Mouse (Mus musculus) CD8-positive naive resting alpha-beta T cell, adult 2 months (primary cell): ENCODE results near the gene Herpud2.
A peak's percentile ranks its signal among the peaks of the same experiment; 100 is the strongest.
"Not testable (repeated sequence)": the region's sequence is repeated elsewhere in the genome, so short reads cannot be mapped to it uniquely, and the experiment has no call there.

Experiments used
- DNase-seq, 2 experiments: peaks; one replicate each; pipeline ENCODE4 v3.0.0; 2022; ENCODE audit warnings: low read depth in 2 of 2, low spot score in 2 of 2

Gene Herpud2

DNA sequence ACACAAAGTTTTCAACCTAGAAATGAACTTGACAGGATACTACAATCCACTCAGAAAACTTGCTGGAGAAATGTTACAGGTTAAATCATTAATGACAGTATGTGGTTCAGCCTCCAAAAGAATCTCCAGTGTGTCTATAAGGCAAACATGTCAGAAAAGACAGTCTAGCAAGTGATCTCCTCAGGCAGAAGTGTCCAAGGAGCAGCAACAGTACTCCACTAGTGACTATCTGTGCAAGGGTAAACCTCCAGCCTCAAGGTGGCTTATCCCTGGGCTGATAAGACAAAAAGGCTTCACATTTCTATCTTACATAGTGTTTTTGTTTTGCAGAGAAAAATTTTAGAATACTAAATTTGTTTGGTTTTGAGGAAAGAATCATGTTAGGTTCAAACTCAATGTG lies 2.9 kb downstream of the Herpud2 start:
- no peak for DNase-seq

DNA sequence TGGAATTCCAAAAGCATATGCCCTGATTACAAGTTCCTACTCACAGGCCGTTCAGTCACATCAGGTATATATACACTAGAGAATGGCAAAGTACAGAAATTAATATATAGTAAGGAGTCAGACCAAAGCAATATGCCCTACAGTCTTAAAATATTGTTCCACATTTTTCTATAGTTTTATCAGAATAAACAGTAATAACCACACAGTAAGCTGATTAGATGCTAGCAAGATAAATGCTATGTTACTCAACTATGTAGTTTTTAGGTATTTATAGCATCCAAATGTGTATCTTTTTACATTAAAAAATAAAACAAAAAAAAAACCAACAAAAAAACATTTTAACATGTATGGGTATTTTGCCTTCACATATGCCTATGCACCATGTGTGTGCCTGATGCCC lies 5.7 kb downstream of the Herpud2 start:
- no peak for DNase-seq

DNA sequence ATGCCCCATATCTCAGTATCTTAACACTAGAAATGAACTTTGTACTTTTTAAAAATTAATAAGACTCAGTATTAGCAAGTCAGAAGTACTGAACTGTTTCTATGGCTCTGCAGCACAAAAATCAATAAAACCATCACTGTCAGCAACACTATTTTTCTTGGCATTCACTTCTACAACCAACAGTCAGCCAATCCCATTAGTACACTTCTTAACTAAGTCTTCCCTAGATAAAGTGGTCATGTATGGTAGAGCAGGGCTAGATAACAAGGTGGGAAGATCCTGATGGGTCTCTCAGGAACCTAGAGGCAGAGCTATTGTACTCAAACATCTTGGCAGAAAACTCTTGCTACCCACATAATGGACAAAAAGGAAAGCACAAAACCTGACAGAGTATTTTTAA lies 7.7 kb downstream of the Herpud2 start:
- DNase-seq, result no peak

DNA sequence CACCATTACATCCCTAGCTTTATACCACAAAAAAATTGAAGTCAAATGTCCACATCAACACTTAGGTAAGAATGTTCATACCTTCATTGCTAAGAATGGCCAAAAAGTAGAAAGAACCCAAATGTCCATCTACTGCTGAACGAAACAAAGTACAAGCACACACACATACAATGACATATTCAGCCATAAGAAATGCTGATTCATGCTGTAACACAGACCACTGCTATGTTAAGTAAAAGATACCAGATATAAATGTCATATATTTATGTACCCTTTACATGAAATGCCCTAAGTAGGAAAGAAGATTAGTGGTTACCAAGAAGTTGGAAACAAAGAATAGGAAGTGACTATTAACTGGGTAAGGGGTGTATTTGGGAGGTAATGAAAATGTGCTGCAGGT lies 8.6 kb downstream of the Herpud2 start:
- no peak for DNase-seq

DNA sequence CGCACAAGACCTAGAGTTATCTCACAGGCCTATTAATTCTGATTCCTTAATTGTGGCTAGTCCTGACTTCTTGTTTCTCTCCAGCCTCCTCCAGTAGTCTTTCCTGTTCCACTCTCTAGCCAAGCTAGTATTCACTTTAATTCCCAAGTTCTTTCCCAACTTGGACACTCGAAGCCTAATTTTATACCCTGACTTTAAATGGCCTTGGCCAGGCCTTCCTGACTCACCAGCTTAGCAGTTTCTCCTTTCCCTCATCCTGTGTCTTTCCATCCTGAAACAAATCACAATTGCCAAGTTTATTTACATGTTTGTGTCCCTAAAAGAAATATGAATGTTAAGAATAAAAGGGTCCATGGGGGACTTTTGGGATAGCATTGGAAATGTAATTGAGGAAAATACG lies 9.6 kb downstream of the Herpud2 start:
- DNase-seq, result no peak

DNA sequence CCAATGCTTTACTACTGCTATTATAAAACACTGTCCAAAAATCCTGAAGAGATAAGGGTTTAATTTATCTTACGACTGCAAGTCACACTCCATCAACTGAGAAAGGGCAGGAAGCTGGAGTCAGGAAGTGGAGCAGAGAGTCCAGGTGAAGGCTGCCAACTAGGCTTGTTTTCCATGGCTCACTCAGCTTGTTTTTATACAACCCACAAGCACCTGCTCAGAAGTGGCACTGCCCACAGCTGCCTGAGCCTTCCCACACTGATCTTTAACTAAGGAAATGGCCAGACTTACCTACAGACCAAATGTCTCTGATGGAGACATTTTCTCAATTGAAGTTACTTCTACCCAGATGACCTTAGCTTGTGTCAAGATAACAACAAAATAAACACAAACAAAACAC lies 11.3 kb downstream of the Herpud2 start:
- no peak for DNase-seq

DNA sequence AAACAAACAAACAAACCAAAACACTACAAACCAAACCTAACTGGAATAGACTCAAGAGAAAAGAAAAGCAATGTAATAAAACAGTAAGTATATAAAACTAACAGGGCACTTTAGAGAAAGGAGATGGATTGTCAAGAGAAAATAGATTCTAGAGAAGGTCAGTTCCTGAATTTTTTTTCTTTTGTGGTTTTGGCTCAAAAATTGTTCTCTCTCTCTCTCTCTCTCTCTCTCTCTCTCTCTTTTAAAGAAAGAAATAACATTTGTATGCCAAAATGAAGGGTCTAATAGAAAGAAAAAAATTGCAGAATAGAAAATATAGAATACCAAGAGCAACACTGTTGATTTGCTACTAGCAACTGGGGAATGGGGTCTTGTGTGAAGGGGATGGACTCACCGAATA lies 12.7 kb downstream of the Herpud2 start:
- no peak for DNase-seq

DNA sequence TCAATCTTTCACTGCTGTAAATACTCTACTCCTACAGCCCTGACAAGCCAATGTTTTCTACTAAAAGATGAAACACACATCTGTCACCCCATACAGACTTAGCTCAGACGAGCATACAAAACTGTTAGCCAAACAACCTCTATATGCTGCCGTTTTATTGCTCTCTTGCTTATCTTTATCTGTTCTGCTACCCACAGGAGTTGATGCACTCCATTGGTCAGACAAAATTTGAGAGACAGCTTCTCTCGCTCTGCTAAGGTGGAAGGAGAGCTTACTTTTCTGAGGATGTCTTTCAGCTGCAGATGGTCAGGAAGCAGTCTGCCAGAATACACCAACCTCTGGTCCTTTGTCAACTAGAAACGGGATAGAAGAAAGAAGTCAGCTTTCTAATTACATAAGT lies 18.7 kb downstream of the Herpud2 start:
- DNase-seq, result no peak

DNA sequence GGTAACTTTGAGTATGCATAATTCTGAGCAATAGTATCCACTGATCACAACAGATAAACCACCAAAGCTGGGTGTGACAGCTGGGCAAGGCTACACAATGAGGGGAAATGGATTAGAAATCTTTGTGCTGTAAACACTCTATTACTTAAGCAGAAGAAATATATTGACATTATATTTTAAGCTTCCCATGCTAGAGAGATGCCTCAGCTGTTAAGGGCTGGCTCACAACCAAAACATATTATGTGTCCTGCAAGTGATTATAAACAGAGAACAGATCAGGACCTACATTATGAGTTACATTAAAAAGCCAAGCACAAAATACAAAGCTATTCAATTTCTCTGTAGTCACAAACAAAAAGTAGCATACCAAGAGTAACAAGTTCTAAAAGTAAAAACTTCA lies 19.4 kb downstream of the Herpud2 start:
- no peak for DNase-seq

DNA sequence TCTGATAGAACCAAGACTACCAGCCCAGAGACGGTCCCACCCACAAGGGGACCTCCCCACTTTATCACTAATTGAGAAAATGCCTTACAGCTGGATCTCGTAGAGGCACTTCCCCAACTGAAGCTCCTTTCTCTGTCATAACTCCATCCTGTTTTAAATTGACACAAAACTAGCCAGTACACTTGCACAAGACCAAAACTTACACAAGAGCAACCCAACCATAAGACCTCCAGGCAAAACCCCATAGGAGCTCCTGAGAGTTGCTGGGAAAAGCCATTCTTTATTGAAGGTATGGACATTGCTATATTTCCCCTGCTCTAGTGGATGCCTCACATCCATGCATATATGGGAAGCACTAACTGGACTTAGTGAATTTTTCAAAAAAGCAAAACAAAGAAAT lies 27.6 kb downstream of the Herpud2 start:
- DNase-seq, result no peak

DNA sequence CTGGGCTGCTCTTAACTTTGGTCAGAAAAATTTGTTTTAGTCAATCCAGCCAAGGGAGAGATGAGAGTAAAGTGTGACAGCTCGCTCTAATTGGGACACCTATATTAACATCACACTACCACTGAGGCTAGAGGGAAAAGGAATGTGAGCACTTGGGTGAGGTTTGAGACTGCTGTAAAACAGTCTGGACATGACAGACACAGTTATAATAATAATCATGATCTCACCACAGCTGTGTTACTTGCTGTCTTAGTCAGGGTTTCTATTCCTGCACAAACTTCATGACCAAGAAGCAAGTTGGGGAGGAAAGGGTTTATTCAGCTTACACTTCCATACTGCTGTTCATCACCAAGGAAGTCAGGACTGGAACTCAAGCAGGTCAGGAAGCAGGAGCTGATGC lies 28.0 kb downstream of the Herpud2 start:
- not testable (repeated sequence) for DNase-seq

DNA sequence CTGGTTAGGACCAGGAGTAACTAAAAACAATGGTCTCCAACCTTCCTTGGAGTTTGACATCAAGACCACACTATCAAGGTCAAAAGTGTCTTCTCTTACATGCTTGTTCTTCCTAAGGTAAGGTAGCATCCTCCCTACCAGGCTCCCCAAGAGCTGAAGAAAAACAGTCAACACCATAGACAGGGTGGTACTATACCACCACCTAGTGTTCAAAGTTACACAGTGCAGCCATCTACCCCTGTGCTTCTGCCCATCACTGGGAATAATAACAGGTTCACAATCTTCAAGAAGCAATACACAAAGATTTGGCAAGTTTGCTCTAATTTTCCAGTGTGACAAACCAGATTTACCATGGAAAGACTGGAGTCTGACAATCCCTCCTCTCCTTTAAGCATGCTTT lies 47.0 kb downstream of the Herpud2 start:
- DNase-seq, result peak; percentile 15 to 39

DNA sequence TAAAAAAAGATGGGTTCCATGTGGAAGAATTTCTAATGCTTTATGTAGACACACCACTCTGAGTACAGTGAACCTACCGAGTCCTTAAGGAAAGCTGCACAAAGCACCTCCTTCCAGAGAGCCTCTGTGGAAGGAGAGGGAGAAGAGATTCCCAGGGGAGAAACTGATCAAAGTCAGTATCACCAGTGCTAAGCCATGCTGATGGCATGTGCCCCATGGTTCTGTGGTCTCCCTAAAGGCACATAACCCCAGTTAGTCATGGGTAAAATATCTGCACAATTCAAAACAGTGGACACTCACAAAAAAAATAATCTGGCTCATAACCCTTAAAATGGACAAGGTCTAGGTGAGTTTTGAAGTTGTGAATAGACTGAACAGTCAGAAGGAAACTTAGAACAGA lies 48.7 kb downstream of the Herpud2 start:
- no peak for DNase-seq

DNA sequence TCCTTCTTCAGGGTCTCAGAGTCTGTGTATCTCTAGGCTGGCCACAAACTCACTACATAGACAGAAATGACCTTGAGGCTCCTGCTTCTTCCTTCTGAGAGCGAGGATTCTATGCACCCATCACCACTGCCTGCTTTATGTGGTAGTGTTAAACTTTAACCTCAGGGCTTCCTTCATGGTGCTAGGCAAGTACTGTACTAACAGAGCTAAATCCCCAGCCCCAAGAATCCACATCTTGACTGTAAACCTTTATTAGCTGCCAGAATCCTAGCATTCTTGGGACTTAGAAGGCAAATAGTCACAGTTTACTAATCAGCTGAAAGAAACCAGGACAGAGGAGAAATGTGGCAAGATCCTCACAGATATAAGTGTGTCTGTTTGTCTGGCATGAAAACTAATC lies 60.8 kb downstream of the Herpud2 start:
- DNase-seq, result no peak

DNA sequence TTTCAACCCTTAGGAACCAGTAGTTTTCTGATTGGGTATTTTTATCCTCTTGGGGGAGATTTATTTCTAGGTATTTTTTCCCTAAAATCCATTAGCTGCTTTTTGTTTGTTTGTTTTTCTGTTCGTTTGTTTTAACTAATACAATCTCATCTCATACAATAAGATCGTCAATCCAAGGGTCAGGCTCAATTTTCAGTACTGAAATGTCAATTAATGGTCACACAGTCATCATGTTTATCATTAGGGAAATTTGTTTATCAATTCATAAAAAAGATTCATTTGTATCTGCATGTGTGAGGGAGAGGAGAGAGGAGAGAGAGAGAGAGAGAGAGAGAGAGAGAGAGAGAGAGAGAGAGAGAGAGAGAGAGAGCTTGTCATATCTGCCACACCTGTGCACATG lies 62.5 kb downstream of the Herpud2 start, which contains the start of gene Gm10181:
Gene Gm10181 (plus strand): TSS at position 301 of the 400 bp plus-strand sequence.
- no peak for DNase-seq

DNA sequence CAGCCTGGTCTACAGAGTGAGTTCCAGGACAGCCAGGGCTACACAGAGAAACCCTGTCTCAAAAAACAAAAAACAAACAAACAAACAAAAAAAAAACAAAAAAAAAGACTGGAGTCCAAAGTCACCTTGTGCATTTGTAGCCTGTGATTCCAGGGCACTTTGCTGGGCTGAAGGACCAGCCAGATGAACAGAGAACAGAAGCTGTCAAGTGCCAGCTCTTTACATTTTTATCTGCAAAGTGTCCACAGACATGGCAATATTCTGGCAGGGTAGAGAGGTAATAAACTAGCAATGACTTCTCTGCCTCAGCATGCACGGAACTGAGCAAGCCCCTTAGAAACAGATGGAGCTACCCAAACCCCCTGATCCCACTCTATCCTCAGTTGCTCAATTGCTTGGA lies 75.1 kb downstream of the Herpud2 start:
- no peak for DNase-seq

DNA sequence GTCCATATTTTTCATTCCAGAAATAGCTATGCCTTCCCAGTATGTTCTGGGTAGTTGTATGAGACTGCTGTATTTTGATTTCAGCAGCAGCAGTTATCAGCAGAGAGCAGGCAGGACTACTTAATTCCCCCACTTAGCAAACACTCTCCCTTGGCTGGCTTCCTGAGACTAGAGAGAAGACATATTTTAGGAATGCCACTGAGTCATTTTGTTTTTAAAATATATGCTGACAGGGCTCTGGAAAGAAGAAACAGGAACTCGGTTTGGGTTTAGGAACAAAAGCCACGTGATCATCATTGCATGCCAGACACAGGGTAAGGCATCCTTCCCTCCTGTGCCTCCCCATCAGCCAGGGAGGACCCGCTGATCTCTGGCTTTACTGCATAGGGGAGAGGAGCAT lies 75.6 kb downstream of the Herpud2 start:
- DNase-seq, result no peak

DNA sequence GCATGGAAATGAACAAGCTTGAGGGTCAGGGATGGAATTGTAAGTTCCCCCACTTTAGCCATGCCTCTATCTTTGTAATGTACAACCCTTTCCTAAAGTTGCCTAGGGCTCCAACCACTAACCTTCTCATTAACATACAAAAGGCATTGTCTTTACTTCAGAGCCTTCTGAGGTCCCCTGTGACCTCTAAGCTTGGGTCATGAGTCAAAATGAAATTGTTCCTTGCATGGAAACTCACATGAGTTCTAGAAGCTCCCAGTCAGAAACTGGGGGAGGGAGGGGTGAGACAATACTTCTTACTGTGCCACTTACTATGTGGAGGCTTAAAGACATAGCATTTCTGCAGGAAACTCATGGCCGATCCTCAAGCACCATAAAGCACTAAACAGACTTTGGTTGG lies 79.0 kb downstream of the Herpud2 start:
- DNase-seq, result no peak

DNA sequence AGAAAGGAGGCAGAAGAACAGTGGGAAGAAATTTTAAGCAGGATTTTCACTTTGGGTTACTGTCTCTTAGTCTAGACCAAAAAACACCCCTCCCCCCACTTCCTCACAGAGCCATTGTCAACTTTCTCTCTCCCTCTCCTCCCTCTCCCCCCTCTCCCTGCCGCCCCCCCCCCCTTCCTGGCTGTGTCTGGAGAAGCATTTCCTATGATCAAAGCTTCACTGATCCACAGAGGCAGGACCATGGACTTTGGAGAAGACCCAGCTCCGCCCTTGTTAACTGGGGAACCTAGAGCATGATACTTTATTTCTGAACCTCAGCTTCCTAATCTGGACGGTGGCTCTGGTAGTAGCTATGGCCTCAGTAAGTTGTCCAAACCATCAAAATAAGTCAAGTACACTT lies 92.9 kb downstream of the Herpud2 start:
- no peak for DNase-seq
